Mouse (Mus musculus) E14TG2a.4 (cell line): ENCODE data around the gene Fry.
A peak's percentile ranks its signal among the peaks of the same experiment; 100 is the strongest.

Source experiments
- H3K27me3 ChIP-seq: 2 replicates; pipeline ENCODE4 v1.6.1; 2014; ENCODE audit warnings: low read length, control low read depth; ENCODE audit not compliant: insufficient read depth
- H3K36me3 ChIP-seq: 2 replicates; pipeline ENCODE4 v1.6.1; 2014; ENCODE audit warnings: low read length, control low read depth; ENCODE audit not compliant: insufficient read depth
- H3K4me1 ChIP-seq: replicated peaks from 2 replicates; pipeline ENCODE4 v1.6.1; 2014; ENCODE audit warnings: low read depth, low read length, control low read depth
- H3K4me3 ChIP-seq: replicated peaks from 2 replicates; pipeline ENCODE4 v1.5.1; 2014; ENCODE audit warnings: mild to moderate bottlenecking, low read length
- H3K9me3 ChIP-seq: 2 replicates; pipeline ENCODE4 v1.6.1; 2014; ENCODE audit warnings: low read length, control low read depth
- CTCF ChIP-seq: conservative IDR thresholded peaks from 2 replicates; pipeline ENCODE4 v1.5.1; 2014; ENCODE audit warnings: low read length
- NANOG ChIP-seq: IDR thresholded peaks from 2 replicates; pipeline ENCODE4 v1.6.1; 2014; ENCODE audit warnings: borderline replicate concordance, low read length, mixed read lengths
- POU5F1 ChIP-seq: IDR thresholded peaks from 2 replicates; pipeline ENCODE4 v1.6.1; 2014; ENCODE audit warnings: low read length, borderline replicate concordance

Gene Fry

DNA sequence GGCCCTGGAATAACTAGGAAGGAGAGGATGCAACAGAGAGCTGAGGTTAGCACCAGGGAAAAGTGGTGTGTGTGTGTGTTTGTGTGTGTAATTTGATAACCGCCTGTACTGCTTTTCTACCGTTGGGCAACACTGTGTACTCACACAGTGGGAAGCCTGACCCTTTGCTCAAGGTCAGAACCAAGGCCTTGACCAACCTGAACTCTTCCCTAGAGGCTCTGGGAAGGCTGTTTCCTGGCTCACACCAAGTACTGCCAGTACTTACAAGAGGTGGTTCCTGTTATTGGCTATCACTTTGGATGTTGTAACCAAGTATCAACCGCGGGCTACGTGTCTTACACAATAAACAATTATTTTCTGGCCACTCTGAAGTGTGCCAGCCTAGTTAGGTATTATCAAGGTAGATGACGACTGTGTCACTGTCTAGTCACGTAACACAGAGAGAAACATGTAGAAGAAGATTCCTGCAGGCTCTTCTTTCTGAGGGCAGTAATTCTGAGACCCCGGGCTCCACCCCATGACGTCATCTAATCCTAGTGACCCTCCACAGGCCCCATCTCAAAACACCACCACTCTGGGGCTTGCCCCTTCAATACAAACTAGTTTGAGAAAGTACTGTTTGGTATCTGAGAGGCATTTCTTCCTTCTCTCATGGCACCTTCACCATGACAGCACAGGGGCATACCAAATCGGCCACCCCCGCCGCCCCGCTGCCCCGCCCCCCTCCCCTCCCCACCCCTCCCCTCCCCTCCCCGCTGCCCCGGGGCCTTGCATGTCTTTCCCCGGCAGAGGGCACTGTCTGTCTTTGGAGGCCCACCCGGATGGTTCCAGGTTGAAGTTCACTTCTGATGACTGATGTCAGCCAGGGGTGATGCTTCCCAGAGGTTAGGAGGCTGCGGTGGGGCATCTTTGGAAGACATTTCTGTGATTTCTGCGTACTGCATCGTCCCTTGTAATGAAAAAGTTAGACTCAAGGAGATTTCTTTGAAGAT lies 114.0 kb downstream of the Fry start:
- TF ChIP-seq NANOG (no peak), CTCF (no peak), POU5F1 (no peak)
- H3K36me3 ChIP-seq, result no peaks in the 10 kb centered on the region
- H3K4me1 ChIP-seq, result peaks cover 27% of the 10 kb centered on the region
- H3K9me3 ChIP-seq, result no peaks in the 10 kb centered on the region
- no peaks in the 10 kb centered on the region for H3K27me3 ChIP-seq
- H3K4me3 ChIP-seq, result 0 out of 2 replicates have a peak overlapping the region, but pooled peaks have one; percentile 4

DNA sequence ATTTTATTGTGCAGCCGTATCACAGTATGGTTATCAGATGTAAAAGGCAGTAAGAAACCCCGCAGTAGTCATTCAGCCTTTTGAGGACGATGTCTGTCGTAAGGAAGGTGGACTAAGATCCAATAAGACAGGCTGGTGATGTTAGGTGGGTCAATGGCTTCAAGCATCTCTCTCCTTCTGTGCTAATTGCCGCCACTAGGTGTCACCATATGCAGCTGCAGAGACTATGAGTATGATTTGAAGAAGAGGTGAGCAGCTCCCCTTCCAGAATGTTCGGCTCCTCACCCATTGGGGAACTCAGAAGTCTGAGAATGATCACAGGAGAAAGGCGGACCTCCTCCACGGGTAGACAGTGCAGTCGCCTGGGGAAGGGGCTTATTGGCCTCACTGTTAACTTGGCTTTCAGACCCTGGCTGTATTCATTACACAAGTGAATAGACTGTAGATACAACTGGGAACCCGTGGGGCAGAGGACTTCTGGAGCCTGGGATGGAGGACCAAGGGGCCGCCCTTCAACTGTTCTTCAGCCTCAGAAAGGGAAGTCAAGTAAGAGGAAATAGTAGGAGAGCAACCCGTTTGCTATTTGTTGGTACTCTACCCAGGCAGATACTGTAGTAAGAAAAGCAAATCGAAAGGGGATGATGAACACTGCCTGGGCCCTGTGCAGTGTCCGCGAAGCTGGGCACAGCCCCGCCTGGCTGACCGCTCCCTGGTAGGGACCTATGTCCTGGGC lies 114.9 kb downstream of the Fry start:
- Histone ChIP-seq H3K9me3 (no peaks in the 10 kb centered on the region), H3K36me3 (no peaks in the 10 kb centered on the region), H3K27me3 (no peaks in the 10 kb centered on the region), H3K4me1 (peaks cover 27% of the 10 kb centered on the region), H3K4me3 (0 out of 2 replicates have a peak overlapping the region, but pooled peaks have one; percentile 4)
- TF ChIP-seq NANOG, result no peak
- peak; percentile 49 for TF ChIP-seq CTCF
- no peak for TF ChIP-seq POU5F1

DNA sequence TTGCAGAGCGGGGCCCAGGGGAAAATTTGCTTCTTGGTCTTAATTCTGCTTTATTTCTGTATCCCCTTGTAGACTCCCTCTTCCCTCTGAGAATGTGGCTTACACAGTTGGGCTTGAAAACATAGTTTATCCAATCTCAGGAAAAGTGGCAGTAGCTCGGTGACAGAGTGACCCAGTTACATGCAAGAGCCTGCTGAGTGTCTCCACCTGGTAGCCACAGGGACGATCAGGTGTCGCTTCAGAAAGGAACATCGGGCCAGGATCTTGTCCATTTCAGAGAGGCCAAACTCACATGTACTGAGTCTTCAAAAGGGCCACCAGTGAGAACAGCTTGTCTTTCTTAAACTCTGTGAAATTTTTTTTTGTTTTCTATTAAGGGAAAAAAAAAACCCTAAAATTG lies 117.5 kb downstream of the Fry start:
- Histone ChIP-seq H3K4me1 (peaks cover 27% of the 10 kb centered on the region), H3K27me3 (no peaks in the 10 kb centered on the region), H3K4me3 (no peak overlapping the region), H3K9me3 (no peaks in the 10 kb centered on the region), H3K36me3 (no peaks in the 10 kb centered on the region)
- TF ChIP-seq NANOG, result no peak
- no peak for TF ChIP-seq POU5F1
- no peak for TF ChIP-seq CTCF

GRCm38 (mm10) chr5:150236597-150236996 lies 118.2 kb downstream of the Fry start:
- H3K27me3 ChIP-seq, result no peaks in the 10 kb centered on the region
- no peaks in the 10 kb centered on the region for H3K9me3 ChIP-seq
- H3K4me3 ChIP-seq, result no peak overlapping the region
- TF ChIP-seq CTCF (peak; percentile 64), NANOG (no peak), POU5F1 (no peak)
- no peaks in the 10 kb centered on the region for H3K36me3 ChIP-seq
- H3K4me1 ChIP-seq, result peaks cover 27% of the 10 kb centered on the region

GRCm38 (mm10) chr5:150241638-150242037 lies 123.2 kb downstream of the Fry start:
- Histone ChIP-seq H3K4me1 (peaks cover 12% of the 10 kb centered on the region), H3K36me3 (no peaks in the 10 kb centered on the region), H3K27me3 (no peaks in the 10 kb centered on the region), H3K9me3 (no peaks in the 10 kb centered on the region), H3K4me3 (no peak overlapping the region)
- TF ChIP-seq NANOG (no peak), CTCF (no peak), POU5F1 (no peak)

DNA sequence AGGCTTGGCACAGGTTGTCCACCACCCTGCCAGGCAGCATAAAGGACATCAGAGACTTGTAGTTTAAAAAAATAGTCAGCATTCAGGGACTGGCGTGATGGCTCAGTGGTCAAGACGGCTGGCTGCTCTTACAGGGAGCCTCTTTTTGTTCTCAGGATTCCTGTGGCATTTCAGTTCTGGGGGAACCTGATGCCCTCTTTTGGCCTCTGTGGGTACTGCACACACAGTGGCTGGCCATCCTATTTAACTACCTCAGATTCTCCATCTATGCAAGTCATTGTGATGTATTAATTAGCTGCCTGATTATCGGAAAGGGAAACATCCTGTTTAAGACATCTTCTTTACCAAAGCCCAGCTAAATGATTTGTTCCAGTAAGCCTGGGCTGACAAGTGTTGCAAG lies 128.3 kb downstream of the Fry start:
- TF ChIP-seq CTCF, result peak; percentile 97
- TF ChIP-seq NANOG, result no peak
- Histone ChIP-seq H3K36me3 (no peaks in the 10 kb centered on the region), H3K27me3 (no peaks in the 10 kb centered on the region), H3K4me1 (peaks cover 26% of the 10 kb centered on the region), H3K4me3 (no peak overlapping the region), H3K9me3 (peaks cover 5% of the 10 kb centered on the region)

DNA sequence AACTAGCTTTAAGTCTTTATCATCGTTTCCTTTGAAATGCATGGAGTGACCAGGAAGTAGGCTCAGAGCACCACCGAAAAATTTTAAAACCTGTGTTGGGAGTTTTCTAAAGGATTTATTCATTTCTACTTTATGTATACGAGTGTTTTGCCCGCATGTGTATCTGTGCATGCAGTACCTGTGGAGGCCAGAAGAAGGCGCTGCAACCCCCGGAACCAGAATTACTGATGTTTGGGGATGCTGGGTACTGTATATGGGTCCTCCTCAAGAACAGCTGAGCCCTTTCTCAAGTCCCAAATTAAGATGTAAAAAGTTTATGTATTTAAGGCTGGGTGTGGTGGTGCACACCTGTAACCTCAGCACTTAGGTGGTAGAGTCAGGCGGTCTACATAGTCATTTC lies 139.3 kb downstream of the Fry start:
- TF ChIP-seq CTCF, result peak; percentile 92
- TF ChIP-seq NANOG, result no peak

DNA sequence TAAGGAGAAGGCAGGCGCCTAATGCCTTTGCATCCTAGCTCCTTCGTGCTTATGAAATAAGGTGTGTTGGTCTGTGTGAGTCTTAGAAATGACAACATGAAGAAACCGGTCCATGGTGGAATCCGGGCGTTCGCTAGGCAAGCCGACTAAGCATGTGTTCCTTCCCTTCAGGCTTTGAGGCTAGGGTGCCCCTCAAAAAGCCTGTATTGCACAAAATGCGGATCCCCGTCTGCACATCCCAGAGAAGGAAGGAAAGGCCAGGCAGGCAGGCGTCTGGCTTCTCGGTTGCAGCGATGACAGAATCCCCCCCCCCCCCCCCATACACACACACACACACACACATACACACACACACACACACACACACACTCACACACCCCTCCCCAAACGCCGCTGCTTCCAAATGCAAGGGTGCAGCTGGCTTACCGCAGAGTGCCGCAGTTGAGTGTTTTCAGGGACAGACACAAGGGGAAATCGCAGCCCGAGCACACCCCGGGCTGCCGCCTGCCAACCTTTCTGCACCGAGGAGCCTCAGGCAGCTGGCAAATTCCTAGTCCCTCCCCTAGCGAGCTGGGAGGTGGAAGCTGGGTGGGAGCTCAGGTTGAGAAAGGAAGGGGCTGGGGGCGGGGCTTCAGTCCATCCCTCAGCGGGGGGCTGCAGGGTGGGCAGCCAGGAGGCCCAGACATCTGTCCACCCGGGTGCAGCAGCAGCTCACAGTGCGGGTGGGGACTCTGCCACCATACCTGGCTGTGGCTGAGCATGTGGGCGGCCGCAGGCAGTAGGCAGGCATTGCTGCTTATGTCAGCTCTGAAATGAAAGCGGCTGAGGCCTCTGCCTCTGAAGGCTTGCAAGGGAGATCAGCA lies 141.0 kb downstream of the Fry start:
- Histone ChIP-seq H3K9me3 (no peaks in the 10 kb centered on the region), H3K4me1 (peaks cover 59% of the 10 kb centered on the region), H3K27me3 (no peaks in the 10 kb centered on the region), H3K36me3 (no peaks in the 10 kb centered on the region), H3K4me3 (peak overlapping the region; percentile 68)
- no peak for TF ChIP-seq NANOG
- TF ChIP-seq POU5F1, result no peak
- TF ChIP-seq CTCF, result no peak

More for the DNA sequence above, 139.3 kb downstream of the Fry start:
- Histone ChIP-seq H3K9me3 (no peaks in the 10 kb centered on the region), H3K27me3 (no peaks in the 10 kb centered on the region), H3K4me3 (no peak overlapping the region), H3K4me1 (peaks cover 61% of the 10 kb centered on the region), H3K36me3 (no peaks in the 10 kb centered on the region)
